Mouse (Mus musculus): ENCODE measurements around the gene Kcnh1.

- no peak for TF ChIP-seq POLR2A (IDR thresholded peaks at IDR 0.05; ENCODE audit: insufficient read depth, low read length)
- TF ChIP-seq EP300 (IDR thresholded peaks at IDR 0.05; ENCODE audit: insufficient read depth, low read depth, low read length): no peak
Observed at GRCm38 (mm10) chr1:192293921-192294320, 103.3 kb downstream of the Kcnh1 start.

All from ES-Bruce4 (cell line).